Mouse (Mus musculus) bone marrow, adult 2 months (tissue): Measurements from ENCODE around the gene Atad2b.

Source experiments
- CTCF ChIP-seq: fragments of 200-500 bp; IDR thresholded peaks from 2 replicates; pipeline ENCODE4 v1.5.1; 2011; ENCODE audit warnings: low read length, control low read depth; ENCODE audit not compliant: control insufficient read depth, insufficient read depth
- POLR2A ChIP-seq: fragments of 200-500 bp; IDR thresholded peaks from 2 replicates; pipeline ENCODE4 v1.6.1; 2011; ENCODE audit warnings: low read depth, mild to moderate bottlenecking, control low read depth, low read length, borderline replicate concordance; ENCODE audit not compliant: control insufficient read depth

DNA sequence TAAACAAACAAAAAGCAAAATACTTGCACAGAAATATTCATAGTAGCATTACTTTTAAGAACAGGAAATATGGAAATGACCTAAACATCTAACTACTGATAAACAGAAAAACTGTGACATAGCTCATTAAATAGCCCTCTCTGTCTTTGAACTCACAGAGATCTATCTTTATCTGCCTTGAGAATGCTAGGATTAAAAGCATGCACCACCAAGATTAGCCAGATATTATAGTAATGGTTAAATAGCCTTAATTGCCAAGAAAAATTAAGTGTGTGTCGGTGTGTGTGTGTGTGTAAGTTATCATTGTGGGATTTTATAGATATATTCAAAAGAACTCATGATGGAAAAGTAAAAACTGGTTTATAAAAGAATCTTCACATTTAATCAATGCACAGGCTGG is 27.3 kb upstream of the Atad2b start:
- TF ChIP-seq CTCF (no peak), POLR2A (no peak)
